Mouse (Mus musculus) myocyte (in vitro differentiated cells): Measurements from ENCODE around the gene Ttc28. TPM values are rescaled to one million over a fixed set of nuclear protein-coding genes. Genes with fewer than 3 reads are reported as not detected.

Source experiments
- H3K27me3 ChIP-seq: one replicate; pipeline ENCODE4 v1.6.1; 2011; ENCODE audit not compliant: control insufficient read depth, insufficient read depth, insufficient read length
- H3K36me3 ChIP-seq: one replicate; pipeline ENCODE4 v1.6.1; 2011; ENCODE audit not compliant: control insufficient read depth, insufficient read depth
- H3K4me2 ChIP-seq: one replicate; pipeline ENCODE4 v1.6.1; 2011; ENCODE audit warnings: low read depth, control low read depth
- H3K4me3 ChIP-seq: one replicate; pipeline ENCODE4 v1.5.1; 2011; ENCODE audit warnings: mild to moderate bottlenecking, control low read depth, moderate library complexity
- H3K79me2 ChIP-seq: one replicate; pipeline ENCODE4 v1.6.1; 2011; ENCODE audit not compliant: control insufficient read depth, insufficient read depth
- H3ac ChIP-seq: one replicate; pipeline ENCODE4 v1.6.1; 2011; ENCODE audit not compliant: control insufficient read depth, insufficient read length
- CEBPB ChIP-seq: IDR thresholded peaks from 2 replicates; pipeline ENCODE4 v1.6.1; 2011; ENCODE audit warnings: mild to moderate bottlenecking, moderate library complexity; ENCODE audit not compliant: poor library complexity, insufficient read depth, severe bottlenecking
- E2F4 ChIP-seq: IDR thresholded peaks from one replicate; pipeline ENCODE4 v1.6.1; 2011; ENCODE audit warnings: mild to moderate bottlenecking, control low read depth, moderate library complexity; ENCODE audit not compliant: insufficient read depth
- MAX ChIP-seq: IDR thresholded peaks from one replicate; pipeline ENCODE4 v1.6.1; 2011; ENCODE audit warnings: low read depth, mild to moderate bottlenecking, control low read depth
- MYOD1 ChIP-seq, 3 experiments: IDR thresholded peaks; one replicate each; pipeline ENCODE4 v1.6.1; 2011; ENCODE audit warnings: control low read depth in 2 of 3, low read depth in 2 of 3, mild to moderate bottlenecking in 2 of 3, moderate library complexity in 1 of 3; ENCODE audit not compliant: insufficient read length in 2 of 3, control insufficient read depth in 1 of 3
- MYOG ChIP-seq, 3 experiments: IDR thresholded peaks; one replicate each; pipeline ENCODE4 v1.6.1; 2011; ENCODE audit warnings: control low read depth in 2 of 3, low read depth in 2 of 3, mild to moderate bottlenecking in 2 of 3; ENCODE audit not compliant: insufficient read length in 2 of 3, control insufficient read depth in 1 of 3, insufficient read depth in 1 of 3
- POLR2A ChIP-seq: IDR thresholded peaks from one replicate; pipeline ENCODE4 v1.6.1; 2011; ENCODE audit warnings: low read depth, mild to moderate bottlenecking, control low read depth, moderate library complexity; ENCODE audit not compliant: insufficient read length
- POLR2AphosphoS2 ChIP-seq: IDR thresholded peaks from one replicate; pipeline ENCODE4 v1.6.1; 2011; ENCODE audit warnings: low read depth, control low read depth; ENCODE audit not compliant: insufficient read length
- REST ChIP-seq: IDR thresholded peaks from one replicate; pipeline ENCODE4 v1.6.1; 2011; ENCODE audit warnings: mild to moderate bottlenecking, control low read depth, moderate library complexity; ENCODE audit not compliant: insufficient read depth, insufficient read length
- SRF ChIP-seq: IDR thresholded peaks from one replicate; pipeline ENCODE4 v1.6.1; 2011; ENCODE audit warnings: low read depth; ENCODE audit not compliant: control insufficient read depth, insufficient read length
- TCF12 ChIP-seq: IDR thresholded peaks from one replicate; pipeline ENCODE4 v1.6.1; 2011; ENCODE audit warnings: mild to moderate bottlenecking, control low read depth; ENCODE audit not compliant: poor library complexity, insufficient read depth, severe bottlenecking
- TCF3 ChIP-seq: IDR thresholded peaks from one replicate; pipeline ENCODE4 v1.6.1; 2011; ENCODE audit warnings: low read depth, control low read depth; ENCODE audit not compliant: insufficient read length
- USF1 ChIP-seq: IDR thresholded peaks from one replicate; pipeline ENCODE4 v1.6.1; 2011; ENCODE audit warnings: low read depth, mild to moderate bottlenecking, control low read depth, moderate library complexity
- polyA plus RNA-seq: library from polyadenylated mRNA; unstranded; fragments of >200 nt; fragmentation: generic; extraction: Trizol; gene quantifications from one replicate; pipeline ENCODE4 v1.2.1, GENCODE M21; 2012; ENCODE audit warnings: missing spikeins

Gene Ttc28
- polyA plus RNA-seq, 1 experiment, result 8.5 TPM

DNA sequence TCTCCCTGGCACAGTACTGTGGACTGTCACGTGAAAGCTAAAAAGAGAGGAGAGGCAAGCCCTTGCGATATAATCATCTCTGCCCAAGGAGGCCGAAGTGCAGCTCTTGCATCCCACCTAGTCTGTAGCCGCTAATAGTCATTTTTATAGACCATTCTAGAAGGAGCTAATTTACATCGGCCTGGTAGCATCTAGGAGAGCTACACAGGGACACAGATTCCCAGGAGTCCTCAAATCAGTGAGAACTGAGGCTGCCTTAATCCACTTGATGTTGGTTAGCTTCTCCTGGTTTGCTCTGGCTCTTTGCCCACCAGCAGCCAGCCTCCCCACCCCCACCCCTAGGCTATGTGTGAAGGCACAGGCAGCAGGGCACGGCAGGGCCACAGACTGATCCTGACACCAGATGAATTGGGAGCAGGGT is 193.7 kb downstream of the Ttc28 start:
- Histone ChIP-seq H3K79me2 (no peaks in the 10 kb centered on the region), H3ac (no peak overlapping the region), H3K4me3 (no peak overlapping the region), H3K27me3 (no peaks in the 10 kb centered on the region), H3K36me3 (no peaks in the 10 kb centered on the region), H3K4me2 (no peak overlapping the region)
- TF ChIP-seq MYOG (IDR thresholded peaks at IDR 0.05; ENCODE audit: control insufficient read depth in 1 of 3, insufficient read depth in 1 of 3, insufficient read length in 2 of 3, low read depth in 2 of 3) (no peak), SRF (no peak), TCF3 (no peak), POLR2A (no peak), E2F4 (no peak), USF1 (no peak), REST (no peak), MAX (no peak), TCF12 (no peak), CEBPB (no peak), MYOD1 (IDR thresholded peaks at IDR 0.05; ENCODE audit: control insufficient read depth in 1 of 3, insufficient read length in 2 of 3, low read depth in 2 of 3) (no peak), POLR2AphosphoS2 (no peak)

- Histone ChIP-seq H3K27me3 (no peaks in the 10 kb centered on the region), H3ac (no peak overlapping the region), H3K4me3 (no peak overlapping the region), H3K4me2 (no peak overlapping the region), H3K36me3 (no peaks in the 10 kb centered on the region), H3K79me2 (no peaks in the 10 kb centered on the region)
- TF ChIP-seq E2F4 (no peak), MYOG (IDR thresholded peaks at IDR 0.05; ENCODE audit: control insufficient read depth in 1 of 3, insufficient read depth in 1 of 3, insufficient read length in 2 of 3, low read depth in 2 of 3) (no peak), MYOD1 (IDR thresholded peaks at IDR 0.05; ENCODE audit: control insufficient read depth in 1 of 3, insufficient read length in 2 of 3, low read depth in 2 of 3) (no peak), POLR2AphosphoS2 (no peak), REST (no peak), CEBPB (no peak), SRF (no peak), TCF12 (no peak), POLR2A (no peak), USF1 (no peak), MAX (no peak), TCF3 (no peak)
Observed at GRCm38 (mm10) chr5:111074050-111074449, 194.4 kb downstream of the Ttc28 start.

- no peak overlapping the region for H3K4me3 ChIP-seq
- no peaks in the 10 kb centered on the region for H3K27me3 ChIP-seq
- H3ac ChIP-seq, result no peak overlapping the region
- no peaks in the 10 kb centered on the region for H3K79me2 ChIP-seq
- H3K36me3 ChIP-seq, result no peaks in the 10 kb centered on the region
- no peak overlapping the region for H3K4me2 ChIP-seq
- TF ChIP-seq TCF3 (no peak), E2F4 (no peak), REST (no peak), POLR2AphosphoS2 (no peak), TCF12 (no peak), MAX (no peak), CEBPB (no peak), SRF (no peak), MYOD1 (IDR thresholded peaks at IDR 0.05; ENCODE audit: control insufficient read depth in 1 of 3, insufficient read length in 2 of 3, low read depth in 2 of 3) (no peak)
Observed at GRCm38 (mm10) chr5:111075841-111076240, 196.2 kb downstream of the Ttc28 start.

DNA sequence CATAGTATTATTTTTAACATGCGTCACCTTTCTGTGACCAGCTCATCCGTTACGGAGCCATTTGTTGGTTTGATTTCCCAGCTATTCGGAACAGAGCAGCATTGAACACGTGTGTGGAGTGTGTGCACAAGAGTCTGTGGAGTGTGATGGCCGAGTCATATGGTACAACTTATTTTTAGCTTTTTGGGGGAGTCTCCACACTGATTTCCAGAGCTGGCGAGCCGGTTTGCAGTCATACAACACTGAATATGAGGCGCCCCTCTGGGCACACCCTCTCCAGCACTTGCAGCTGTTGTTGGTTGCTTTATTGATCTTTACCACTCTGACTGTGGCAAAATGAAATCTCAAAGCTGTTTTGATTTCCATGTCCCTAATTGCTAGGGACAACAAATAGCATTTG is 197.7 kb downstream of the Ttc28 start:
- Histone ChIP-seq H3K36me3 (no peaks in the 10 kb centered on the region), H3K79me2 (no peaks in the 10 kb centered on the region), H3ac (no peak overlapping the region), H3K4me2 (no peak overlapping the region), H3K4me3 (no peak overlapping the region), H3K27me3 (no peaks in the 10 kb centered on the region)
- TF ChIP-seq MYOG (IDR thresholded peaks at IDR 0.05; ENCODE audit: control insufficient read depth in 1 of 3, insufficient read depth in 1 of 3, insufficient read length in 2 of 3, low read depth in 2 of 3) (peak in 1 of 3 experiments; percentile 56), MAX (no peak), MYOD1 (IDR thresholded peaks at IDR 0.05; ENCODE audit: control insufficient read depth in 1 of 3, insufficient read length in 2 of 3, low read depth in 2 of 3) (peak in 2 of 3 experiments; percentile 46 to 66)

DNA sequence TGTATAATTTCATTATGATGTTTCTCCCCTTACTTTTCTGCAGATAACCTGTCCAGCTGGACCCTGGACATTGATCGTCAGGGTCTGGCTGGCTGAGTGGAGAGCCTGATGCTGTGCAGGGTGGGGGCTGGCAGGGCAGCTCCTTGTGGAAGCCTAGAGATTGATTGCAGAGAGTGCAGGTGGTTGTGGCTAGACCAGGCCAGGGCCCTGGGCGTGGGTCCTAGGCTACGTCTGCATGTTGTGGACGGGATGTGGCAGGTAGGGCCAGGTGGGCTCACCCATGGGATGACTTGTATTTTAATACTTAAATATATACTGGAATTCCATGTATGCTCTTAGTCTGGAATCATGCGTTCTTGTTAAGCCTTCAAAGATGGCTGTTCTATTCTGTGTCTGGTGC is 201.0 kb downstream of the Ttc28 start:
- TF ChIP-seq MYOG (IDR thresholded peaks at IDR 0.05; ENCODE audit: control insufficient read depth in 1 of 3, insufficient read depth in 1 of 3, insufficient read length in 2 of 3, low read depth in 2 of 3) (no peak), TCF3 (no peak), MAX (no peak), POLR2A (no peak), REST (no peak), POLR2AphosphoS2 (no peak), E2F4 (no peak)
- H3K4me2 ChIP-seq, result no peak overlapping the region
- H3K79me2 ChIP-seq, result no peaks in the 10 kb centered on the region
- no peak overlapping the region for H3K4me3 ChIP-seq
- H3K36me3 ChIP-seq, result no peaks in the 10 kb centered on the region
- H3ac ChIP-seq, result no peak overlapping the region
- H3K27me3 ChIP-seq, result no peaks in the 10 kb centered on the region
